Mouse (Mus musculus) hindbrain, postnatal 0 days (tissue): ENCODE data around the gene Mc3r. TPM values are rescaled to one million over a fixed set of nuclear protein-coding genes. Genes with fewer than 3 reads are reported as not detected.

Source experiments
- ATAC-seq: fragments of 200-750 bp; cut with Nextera tagmentation; 2 replicates; pipeline ENCODE4 v1.8.0; 2017; ENCODE audit warnings: mild to moderate bottlenecking, moderate TSS enrichment, moderate library complexity
- DNase-seq: peaks from one replicate; pipeline ENCODE4 v3.0.0-alpha.2; 2015; ENCODE audit warnings: low spot score
- H3K27ac ChIP-seq: fragments of 300-500 bp; sonication (generic); 2 replicates; pipeline ENCODE4 v1.5.1; 2014; ENCODE audit warnings: mild to moderate bottlenecking
- H3K27me3 ChIP-seq: fragments of 300-500 bp; sonication (generic); 2 replicates; pipeline ENCODE4 v1.6.1; 2014; ENCODE audit warnings: low read length, mixed read lengths; ENCODE audit not compliant: insufficient read depth
- H3K36me3 ChIP-seq: fragments of 300-500 bp; sonication (generic); 2 replicates; pipeline ENCODE4 v1.6.1; 2014; ENCODE audit warnings: low read length, mixed read lengths; ENCODE audit not compliant: insufficient read depth
- H3K4me1 ChIP-seq: fragments of 300-500 bp; sonication (generic); 2 replicates; pipeline ENCODE4 v1.6.1; 2014; ENCODE audit warnings: antibody characterized with exemption, low read length, mixed read lengths; ENCODE audit not compliant: insufficient read depth
- H3K4me2 ChIP-seq: fragments of 300-500 bp; sonication (generic); 2 replicates; pipeline ENCODE4 v1.6.1; 2014; ENCODE audit warnings: low read depth, mild to moderate bottlenecking, low read length, moderate library complexity, mixed read lengths
- H3K4me3 ChIP-seq: fragments of 300-500 bp; sonication (generic); 2 replicates; pipeline ENCODE4 v1.5.1; 2014; ENCODE audit warnings: low read length
- H3K9ac ChIP-seq: fragments of 300-500 bp; sonication (generic); replicated peaks from 2 replicates; pipeline ENCODE4 v1.6.1; 2014; ENCODE audit warnings: mild to moderate bottlenecking, low read length, moderate library complexity, mixed read lengths
- H3K9me3 ChIP-seq: fragments of 300-500 bp; sonication (generic); 2 replicates; pipeline ENCODE4 v1.6.1; 2016; ENCODE audit warnings: low read length, mixed read lengths
- CTCF ChIP-seq: IDR thresholded peaks from 2 replicates; pipeline ENCODE4 v1.5.1; 2016; ENCODE audit warnings: antibody characterized with exemption, control low read depth, low read depth
- WGBS: fragments of 180-500 bp; shearing (Covaris S2); extraction: QIAGEN DNeasy Blood & Tissue Kit; methylation state at CpG from one replicate; pipeline ENCODE4 v1.1.7; 2014; 5-methylcytosine and 5-hydroxymethylcytosine counted together
- polyA plus RNA-seq: library from polyadenylated mRNA; unstranded; fragments of >200 nt; fragmentation: Nextera tagmentation; extraction: Ambion mirVana; gene quantifications from 2 replicates; pipeline ENCODE4 v1.2.1, GENCODE M21; 2015
- total RNA-seq: library from RNA; depleted of rRNA; stranded (reverse); fragments of >200 nt; gene quantifications from 2 replicates; pipeline ENCODE4 v1.2.3, GENCODE M21; 2014; rRNA removed

The Mc3r gene
- total and polyA plus RNA-seq, 2 experiments from 2014 or later, result 0.31 to 0.38 TPM

DNA sequence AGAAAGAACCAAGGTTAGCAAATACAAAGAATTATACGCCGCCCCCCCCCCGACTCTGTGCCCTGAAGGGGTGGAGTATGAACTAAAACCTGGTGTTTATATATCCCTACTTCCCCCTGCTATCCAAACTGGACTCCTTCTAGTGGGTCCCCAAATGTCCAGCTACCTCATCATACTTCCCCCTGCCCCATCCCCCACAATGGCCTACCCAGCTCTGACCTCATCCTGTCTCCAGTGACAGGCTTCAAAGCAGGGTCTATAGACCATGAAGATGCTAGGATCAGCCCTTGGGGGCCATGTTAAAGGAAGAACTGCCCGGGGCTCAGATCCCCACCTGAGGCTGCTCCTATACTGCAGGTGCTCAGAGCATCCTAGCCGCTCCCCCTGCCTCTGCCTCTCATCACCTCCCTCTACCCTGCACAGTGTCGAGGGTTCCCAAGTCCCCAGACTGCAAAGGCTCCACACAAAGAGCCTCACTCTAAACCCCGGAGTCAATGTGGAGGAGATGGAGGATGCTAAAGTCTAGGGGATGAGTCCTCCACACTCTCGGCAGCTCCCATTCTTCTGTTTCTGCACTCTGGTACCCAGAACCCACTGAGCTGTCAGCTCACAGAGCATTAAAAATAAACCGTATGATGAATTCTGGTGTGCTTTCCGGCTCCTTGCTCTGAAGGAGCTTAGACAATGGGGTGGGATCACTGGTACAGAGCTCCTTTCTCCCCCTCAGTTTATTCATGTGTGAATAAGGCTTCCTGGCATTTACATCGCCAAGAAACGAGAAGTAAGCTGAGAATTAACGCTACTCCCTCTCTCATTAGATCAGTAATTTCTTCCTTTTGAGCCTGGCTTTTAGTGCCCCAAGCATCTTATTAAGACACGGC is 44.5 kb downstream of the Mc3r start:
- ATAC-seq (peak; percentile 39; the same call in 1 of the 2 replicates), DNase-seq (peak; percentile 25)
- Histone ChIP-seq H3K36me3 (no peaks in the 10 kb centered on the region), H3K4me1 (no peaks in the 10 kb centered on the region), H3K9ac (peak overlapping the region; percentile 14; the same call in 1 of the 2 replicates), H3K27me3 (no peaks in the 10 kb centered on the region), H3K4me2 (no peak overlapping the region), H3K9me3 (no peaks in the 10 kb centered on the region), H3K27ac (0 out of 2 replicates have a peak overlapping the region, but pooled peaks have one; percentile 32), H3K4me3 (no peak overlapping the region)
- no peak for TF ChIP-seq CTCF
- WGBS, result 44% methylated on average over 14 of the region's 14 CpGs

- Histone ChIP-seq H3K4me3 (no peak overlapping the region), H3K9me3 (no peaks in the 10 kb centered on the region), H3K9ac (no peak overlapping the region), H3K4me1 (no peaks in the 10 kb centered on the region), H3K27ac (no peak overlapping the region), H3K36me3 (no peaks in the 10 kb centered on the region), H3K4me2 (no peak overlapping the region), H3K27me3 (no peaks in the 10 kb centered on the region)
- DNase-seq, result no peak
- WGBS, result 76% methylated on average over 1 of the region's 1 CpGs
- TF ChIP-seq CTCF, result no peak
- no peak for ATAC-seq
Measured at GRCm38 (mm10) chr2:172298083-172298482, 49.8 kb downstream of the Mc3r start.

- DNase-seq, result no peak
- ATAC-seq, result no peak
- Histone ChIP-seq H3K36me3 (no peaks in the 10 kb centered on the region), H3K27ac (no peak overlapping the region), H3K9me3 (no peaks in the 10 kb centered on the region), H3K27me3 (no peaks in the 10 kb centered on the region), H3K4me3 (no peak overlapping the region), H3K9ac (no peak overlapping the region), H3K4me2 (no peak overlapping the region), H3K4me1 (no peaks in the 10 kb centered on the region)
- no peak for TF ChIP-seq CTCF
- 58% methylated on average over 1 of the region's 1 CpGs for WGBS
Measured at GRCm38 (mm10) chr2:172298542-172298941, 50.2 kb downstream of the Mc3r start.

DNA sequence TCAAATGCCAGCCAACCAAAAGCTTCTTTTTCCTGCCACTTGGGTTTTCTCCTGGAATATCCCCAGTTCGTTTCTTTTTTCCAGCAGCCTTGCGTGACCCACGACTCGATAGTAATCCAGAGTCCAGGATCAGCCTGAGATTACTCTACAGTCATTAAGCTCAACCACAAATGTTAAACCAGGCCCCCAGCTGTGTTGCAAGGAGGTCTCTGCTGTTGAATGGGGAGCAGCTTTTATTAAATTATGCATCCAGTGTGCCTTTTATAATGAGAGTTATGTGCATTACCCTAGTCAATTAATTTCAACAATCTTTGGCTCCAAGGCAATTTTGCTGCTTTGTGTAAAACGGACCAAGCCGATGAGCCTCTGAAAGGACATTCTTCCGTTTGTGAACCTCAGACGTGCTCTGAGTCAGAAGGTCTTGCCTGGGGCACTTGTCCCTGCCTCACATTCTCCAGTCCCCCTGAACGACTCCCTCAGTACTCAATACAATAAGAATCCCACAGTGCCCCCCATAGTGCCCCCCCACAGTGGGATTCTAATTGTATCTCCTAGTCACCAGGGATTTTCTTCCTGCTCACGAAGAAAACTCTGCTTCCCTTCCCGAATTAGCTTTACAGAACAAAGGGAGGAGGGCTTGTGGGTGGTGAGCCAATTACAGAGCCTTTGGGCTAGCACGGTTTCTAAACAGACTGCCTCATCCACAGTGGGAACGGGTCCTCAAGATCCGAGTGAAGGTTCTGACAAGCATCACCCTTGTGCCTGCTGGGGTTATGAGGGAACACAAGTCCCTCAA is 51.0 kb downstream of the Mc3r start:
- 4% methylated on average over 14 of the region's 14 CpGs for WGBS
- DNase-seq, result peak; percentile 28

More for the DNA sequence above, 51.0 kb downstream of the Mc3r start:
- Histone ChIP-seq H3K4me3 (no peak overlapping the region), H3K4me1 (no peaks in the 10 kb centered on the region), H3K27me3 (no peaks in the 10 kb centered on the region), H3K36me3 (no peaks in the 10 kb centered on the region), H3K4me2 (no peak overlapping the region), H3K27ac (peak overlapping the region; percentile 34; the same call in 1 of the 2 replicates), H3K9me3 (no peaks in the 10 kb centered on the region), H3K9ac (0 out of 2 replicates have a peak overlapping the region, but pooled peaks have one; percentile 24)
- TF ChIP-seq CTCF, result no peak
- ATAC-seq, result 0 out of 2 replicates have a peak, but pooled peaks have one; percentile 47

Other genes with a start within 250 kb of the Mc3r start
- 19.0 and 30.2 TPM in 2 replicates for gene Cbln4, start 205.0 kb upstream of the Mc3r start, total RNA-seq
- gene Cbln4, start 205.0 kb upstream of the Mc3r start, polyA plus RNA-seq, result 42.1 and 42.6 TPM in 2 replicates
- 10.9 and 11.8 TPM in 2 replicates for gene Fam210b, start 97.1 kb downstream of the Mc3r start, total RNA-seq
- gene Fam210b, start 97.1 kb downstream of the Mc3r start, polyA plus RNA-seq, result 23.0 and 23.1 TPM in 2 replicates
- 10.4 and 13.7 TPM in 2 replicates for gene Aurka, start 122.0 kb downstream of the Mc3r start, total RNA-seq
- gene Aurka, start 122.0 kb downstream of the Mc3r start, polyA plus RNA-seq, result 10.9 and 12.9 TPM in 2 replicates
- 40.1 and 47.1 TPM in 2 replicates for gene Cstf1, start 122.2 kb downstream of the Mc3r start, total RNA-seq
- 25.6 and 27.6 TPM in 2 replicates for gene Cstf1, start 122.2 kb downstream of the Mc3r start, polyA plus RNA-seq
- gene Cass4, start 145.3 kb downstream of the Mc3r start, total RNA-seq, result 0.21 and 0.29 TPM in 2 replicates
- 0.16 and 0.25 TPM in 2 replicates for gene Cass4, start 145.3 kb downstream of the Mc3r start, polyA plus RNA-seq
- 65.4 and 65.6 TPM in 2 replicates for gene Rtf2, start 192.1 kb downstream of the Mc3r start, total RNA-seq
- 83.6 and 87.9 TPM in 2 replicates for gene Rtf2, start 192.1 kb downstream of the Mc3r start, polyA plus RNA-seq
- not detected in 2 replicates for gene Gcnt7, start 210.1 kb downstream of the Mc3r start, total RNA-seq
- gene Gcnt7, start 210.1 kb downstream of the Mc3r start, polyA plus RNA-seq, result 0.92 and 1.0 TPM in 2 replicates
- gene Fam209, start 224.0 kb downstream of the Mc3r start, total RNA-seq, result not detected in 2 replicates
- 0.37 and 0.58 TPM in 2 replicates for gene Fam209, start 224.0 kb downstream of the Mc3r start, polyA plus RNA-seq